Mouse (Mus musculus) MN1 (cell line): ENCODE data around the gene Stx12.
"Not testable (repeated sequence)": the region's sequence is repeated elsewhere in the genome, so short reads cannot be mapped to it uniquely, and the experiment has no call there.

ENCODE experiments used
- DNase-seq: peaks from one replicate; pipeline ENCODE4 v3.0.0-alpha.2; 2016; ENCODE audit warnings: low spot score

Stx12 gene

DNA sequence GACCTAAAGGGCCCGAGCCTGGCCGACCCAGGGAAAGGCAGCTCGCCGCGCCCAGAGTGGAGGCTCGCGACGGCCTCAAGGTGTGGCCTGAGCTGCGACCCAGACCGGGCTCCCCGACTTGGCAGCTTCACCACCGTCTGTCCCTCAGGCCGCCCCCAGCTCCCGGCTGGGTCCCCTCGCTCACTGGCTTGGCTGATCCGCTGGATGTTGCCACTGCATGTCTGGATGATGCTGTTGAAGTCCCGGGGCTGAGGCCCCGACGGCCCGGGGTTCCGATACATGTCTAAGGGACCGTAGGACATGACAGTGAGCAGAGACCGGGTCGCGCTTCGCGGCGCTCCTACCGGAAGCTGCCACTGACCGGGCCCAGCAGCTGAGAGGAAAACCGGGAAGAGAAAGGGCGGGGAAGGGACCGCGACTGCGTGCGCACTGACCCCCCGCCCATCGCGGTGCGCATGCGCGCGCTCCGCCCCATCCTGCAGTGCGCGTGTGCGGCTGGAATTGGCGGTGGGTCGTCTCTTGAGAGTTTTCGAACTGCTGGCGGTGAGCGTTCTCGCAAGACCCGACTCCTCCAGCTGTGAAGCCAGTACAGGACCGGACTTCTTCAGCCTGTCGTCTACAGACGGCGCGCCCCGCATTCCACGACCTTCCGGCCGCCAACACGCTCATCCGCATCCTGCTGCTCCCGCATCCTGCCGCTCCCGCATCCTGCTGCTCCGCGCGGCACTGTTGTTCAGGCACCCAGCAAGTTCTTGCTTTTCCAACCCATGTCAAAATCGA is at the start of gene Stx12:
Gene Stx12 (minus strand): TSS at position 446 of the 780 bp plus-strand sequence.
- DNase-seq: peak; percentile 98

DNA sequence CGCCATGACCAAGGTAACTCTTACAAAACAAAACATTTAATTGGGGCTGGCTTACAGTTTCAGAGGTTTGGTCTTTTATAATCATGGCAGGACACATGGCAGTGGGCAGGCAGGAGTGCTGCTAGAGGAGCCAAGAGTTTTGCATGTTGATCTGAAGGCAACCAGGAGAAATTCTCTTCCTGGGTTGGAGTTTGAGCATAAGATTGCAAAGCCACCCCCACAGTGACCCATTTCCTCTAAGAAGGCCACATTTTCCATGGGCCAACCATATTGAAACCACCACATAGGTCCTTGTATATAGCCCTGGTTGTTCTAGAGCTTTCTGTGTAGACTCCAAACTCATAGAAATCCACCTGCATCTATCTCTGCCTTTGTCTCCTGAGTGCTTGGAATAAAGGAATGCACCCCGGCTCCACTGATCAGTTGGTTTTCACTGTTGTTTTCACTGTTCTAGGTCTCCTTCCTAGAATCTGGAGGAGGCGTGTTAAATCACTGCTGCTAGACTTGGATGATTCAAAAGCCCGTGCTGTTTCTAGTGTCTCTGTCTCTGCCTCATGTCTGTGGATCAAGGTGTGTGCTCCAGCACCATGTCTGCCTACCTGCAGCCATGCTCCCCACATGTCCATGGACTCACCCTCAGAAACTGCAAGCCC is 48.6 kb upstream of the Stx12 start:
- no peak for DNase-seq

DNA sequence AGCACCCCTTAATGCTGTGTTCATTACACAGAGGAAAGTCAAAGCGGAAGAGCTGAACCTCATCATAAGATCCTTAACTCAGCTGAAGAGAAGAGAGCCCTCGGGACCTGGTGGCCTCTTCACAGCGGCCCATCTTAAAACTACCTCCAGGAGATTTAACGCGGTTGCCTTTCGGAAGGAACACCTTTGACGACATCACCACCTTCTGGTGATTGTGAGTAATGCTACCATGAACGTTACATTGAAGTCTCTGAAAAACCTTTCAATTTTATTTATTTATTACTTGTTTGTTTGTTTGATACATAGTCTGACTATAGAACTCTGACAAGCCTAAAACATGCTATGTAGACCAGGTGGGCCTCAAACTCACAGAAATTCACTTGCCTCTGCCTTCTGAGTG is 46.5 kb upstream of the Stx12 start:
- peak; percentile 92 for DNase-seq

DNA sequence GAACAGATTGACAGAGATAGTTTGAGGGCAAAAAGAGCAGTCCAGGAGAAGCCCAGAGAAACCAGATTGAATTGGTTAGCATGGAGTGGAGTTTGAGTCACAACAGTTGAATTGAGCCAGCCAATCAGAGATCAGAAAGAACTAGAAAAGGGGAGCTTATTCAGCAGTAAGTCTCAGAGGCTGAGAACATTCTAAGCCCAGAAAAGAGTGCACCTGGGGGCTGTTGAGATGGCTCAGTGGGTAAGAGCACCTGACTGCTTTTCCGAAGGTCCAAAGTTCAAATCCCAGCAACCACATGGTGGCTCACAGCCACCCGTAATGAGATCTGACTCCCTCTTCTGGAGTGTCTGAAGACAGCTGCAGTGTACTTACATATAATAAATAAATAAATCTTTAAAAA is 42.2 kb upstream of the Stx12 start:
- DNase-seq: not testable (repeated sequence)

DNA sequence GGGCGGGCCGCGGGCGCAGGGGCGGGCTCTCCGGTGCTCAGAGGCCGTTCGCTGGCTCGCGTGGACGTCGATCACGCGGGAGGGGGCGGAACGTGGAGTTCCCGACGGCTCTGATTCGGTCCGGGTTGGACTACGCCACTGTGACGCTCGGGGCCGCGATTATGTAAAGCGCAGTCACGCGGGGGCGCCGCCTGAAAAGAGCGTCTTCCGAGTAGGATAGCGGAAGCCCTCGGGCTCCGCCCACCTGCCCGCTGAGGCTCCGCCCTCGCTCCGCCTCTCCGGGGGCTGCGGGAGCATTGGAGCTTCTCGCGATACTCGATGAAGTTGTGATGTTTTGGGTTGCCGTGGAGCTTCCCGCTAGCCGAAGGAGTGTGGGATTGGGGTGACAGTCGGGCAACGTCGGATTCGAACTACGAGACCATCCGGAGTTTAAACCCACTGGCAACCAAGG is 38.3 kb upstream of the Stx12 start, which contains the start of gene Fam76a:
Gene Fam76a (minus strand): TSS at position 1 of the 451 bp plus-strand sequence.
- DNase-seq: peak; percentile 100

DNA sequence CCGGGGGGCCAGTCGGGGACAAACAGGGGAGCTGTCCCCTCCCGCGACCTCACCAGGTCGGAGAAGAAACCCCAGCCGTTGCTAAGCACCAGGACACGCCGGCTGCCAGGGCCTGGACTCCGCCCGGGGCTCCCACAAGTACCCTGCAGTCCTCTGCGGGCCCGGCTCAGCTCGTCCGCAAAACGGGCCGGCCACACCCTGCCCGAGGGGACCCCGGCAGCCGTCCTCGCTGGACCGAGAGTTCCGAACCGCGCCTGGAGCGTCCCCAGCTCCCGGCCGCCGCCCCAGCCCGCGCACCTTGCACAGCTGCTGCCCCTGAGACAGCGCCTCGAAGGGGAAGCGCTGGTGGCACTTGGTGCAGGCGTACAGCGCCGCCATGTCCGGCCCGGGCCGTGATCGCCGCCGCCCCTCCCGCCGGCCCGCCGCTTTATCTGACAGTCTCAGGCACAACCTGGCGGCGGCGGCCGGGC is 37.8 kb upstream of the Stx12 start:
- no peak for DNase-seq

DNA sequence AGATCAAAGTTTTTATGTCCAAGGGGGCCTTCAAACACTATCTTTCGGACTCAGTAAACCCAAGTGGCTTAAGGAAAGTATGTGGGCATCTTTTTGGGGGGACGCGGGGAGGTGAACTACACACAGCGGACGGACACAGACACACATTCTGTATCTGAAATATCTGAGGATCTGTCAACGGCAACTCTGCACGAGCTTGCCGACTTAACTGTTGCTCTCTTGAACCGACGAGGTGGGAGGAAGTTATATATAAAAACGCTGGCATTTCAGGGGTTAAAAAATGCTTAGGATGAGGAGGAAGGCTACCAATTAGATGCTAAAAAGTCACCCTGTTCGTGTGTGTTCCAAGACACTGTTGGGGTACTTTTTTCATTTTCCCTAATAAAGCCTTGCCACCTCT is 37.2 kb upstream of the Stx12 start:
- peak; percentile 38 for DNase-seq

DNA sequence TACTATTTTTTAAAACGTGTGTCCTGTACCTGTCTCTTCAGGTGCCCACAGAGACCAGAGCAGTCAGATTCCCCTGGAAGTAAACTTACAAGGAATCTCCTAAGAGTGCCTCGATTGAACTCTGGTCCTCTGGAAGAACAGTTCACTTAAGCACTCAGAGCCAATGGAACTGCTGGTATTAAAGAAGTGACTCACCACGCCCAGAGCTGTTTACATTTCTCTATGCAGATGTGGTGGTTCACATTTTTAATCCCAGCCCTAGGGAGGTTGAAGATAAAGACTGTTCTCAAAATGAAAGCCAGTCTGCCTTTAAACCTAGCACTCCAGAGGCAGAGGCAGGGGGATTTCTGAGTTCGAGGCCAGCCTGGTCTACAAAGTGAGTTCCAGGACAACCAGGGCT is 35.9 kb upstream of the Stx12 start:
- DNase-seq: no peak

DNA sequence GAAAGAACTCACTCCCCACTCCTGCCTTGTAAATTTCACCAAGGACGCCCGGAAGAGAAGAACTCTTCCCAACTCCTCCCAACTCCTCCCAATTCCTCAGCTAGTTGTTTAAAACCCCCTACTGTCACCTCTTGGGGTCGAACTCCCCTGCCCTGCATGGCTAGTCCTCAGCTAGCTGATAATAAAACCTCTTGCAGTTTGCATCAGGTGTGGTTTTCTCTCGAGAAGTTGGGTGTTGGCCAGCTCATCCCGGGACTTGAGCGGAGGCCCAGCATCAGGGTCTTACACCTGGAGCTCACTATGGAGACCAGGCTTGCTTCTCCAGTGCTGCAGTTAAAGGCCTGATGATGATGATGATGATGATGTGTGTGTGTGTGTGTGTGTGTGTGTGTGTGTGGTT is 34.2 kb upstream of the Stx12 start:
- not testable (repeated sequence) for DNase-seq

DNA sequence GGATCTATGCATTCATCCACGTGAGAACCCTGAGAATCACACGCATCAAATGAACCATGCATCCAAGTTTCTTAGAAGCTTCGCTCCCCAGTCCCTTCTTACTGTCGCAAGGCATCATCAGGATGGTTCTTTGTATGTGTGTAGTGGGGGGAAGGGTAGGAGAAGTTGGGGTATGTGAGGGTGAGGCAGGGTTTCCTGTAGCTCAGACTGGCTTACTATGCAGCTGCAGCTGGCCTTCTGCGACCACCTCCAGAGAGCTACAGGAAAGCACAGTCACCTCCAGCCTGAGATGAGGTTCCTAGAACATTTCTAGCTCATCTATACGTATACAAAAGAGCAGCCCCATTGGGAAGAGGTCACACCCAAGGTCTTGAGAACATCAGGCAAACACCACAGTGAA is 27.8 kb upstream of the Stx12 start:
- no peak for DNase-seq

DNA sequence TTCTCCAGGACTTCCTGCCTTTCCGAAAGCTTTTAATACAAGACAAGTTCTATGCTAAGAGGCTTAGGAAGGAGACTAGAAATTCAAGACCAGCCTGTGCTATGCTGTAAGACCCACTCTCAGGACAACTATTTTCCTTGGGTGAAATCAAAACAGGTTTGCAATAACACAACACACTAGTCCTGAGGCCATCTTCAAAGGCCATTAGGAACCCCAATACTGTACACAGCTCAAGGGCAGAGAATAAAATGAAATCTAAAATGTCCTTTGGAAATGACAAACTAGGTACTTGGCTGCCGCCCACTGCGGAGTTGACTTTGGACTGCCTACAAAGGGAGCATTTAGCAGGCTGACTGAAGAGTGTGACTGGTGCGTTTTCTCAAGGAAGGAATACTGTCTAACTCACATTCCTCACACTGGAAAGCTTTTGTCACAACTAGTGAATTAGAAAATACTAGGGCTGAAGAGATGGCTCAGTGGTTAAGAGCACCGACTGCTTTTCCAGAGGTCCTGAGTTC is 21.6 kb upstream of the Stx12 start:
- DNase-seq: no peak

DNA sequence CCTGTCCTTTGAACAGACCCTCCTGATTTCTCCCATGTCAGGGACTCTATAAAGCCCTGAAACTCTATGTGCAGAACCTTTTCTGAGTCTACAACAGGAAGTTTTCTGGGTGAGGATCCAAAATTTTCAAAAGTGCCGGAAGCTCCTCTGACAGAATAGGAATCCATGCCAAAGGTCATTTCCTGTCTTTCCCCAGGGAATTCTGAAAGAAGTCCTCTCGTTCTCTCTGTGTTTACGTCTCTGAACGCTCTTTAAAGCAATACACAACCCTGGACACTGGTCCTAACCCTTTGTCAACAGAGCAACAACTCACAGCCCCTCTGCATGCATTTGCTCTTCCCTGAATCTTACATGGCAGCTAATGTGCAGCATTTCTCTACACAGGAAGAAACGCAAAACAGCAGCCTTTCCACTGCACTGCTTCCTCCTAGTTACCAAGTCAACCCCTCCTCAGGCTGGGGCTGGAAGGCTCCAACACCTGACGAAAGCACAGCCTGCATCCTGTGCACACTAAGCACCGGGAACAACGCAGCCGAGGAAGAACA is 20.5 kb upstream of the Stx12 start:
- no peak for DNase-seq

DNA sequence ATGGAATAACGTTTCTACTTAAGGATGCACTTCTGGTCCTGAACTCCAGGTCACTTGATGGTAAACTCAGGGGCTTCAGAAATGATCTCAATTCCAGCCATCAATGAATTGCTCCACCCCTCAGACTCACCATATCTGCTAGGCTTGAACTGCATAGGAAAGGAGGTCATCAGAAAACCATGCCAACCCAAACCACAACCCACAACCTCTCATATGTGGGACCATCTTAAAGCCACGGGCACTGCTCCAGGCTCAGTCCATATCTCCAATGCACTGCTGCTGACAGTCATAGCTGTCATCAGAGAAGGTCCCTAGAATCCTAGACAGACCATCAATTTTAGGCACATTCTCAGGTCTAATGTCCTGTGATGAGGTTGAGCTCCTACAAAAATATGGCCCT is 19.8 kb upstream of the Stx12 start:
- DNase-seq: no peak

DNA sequence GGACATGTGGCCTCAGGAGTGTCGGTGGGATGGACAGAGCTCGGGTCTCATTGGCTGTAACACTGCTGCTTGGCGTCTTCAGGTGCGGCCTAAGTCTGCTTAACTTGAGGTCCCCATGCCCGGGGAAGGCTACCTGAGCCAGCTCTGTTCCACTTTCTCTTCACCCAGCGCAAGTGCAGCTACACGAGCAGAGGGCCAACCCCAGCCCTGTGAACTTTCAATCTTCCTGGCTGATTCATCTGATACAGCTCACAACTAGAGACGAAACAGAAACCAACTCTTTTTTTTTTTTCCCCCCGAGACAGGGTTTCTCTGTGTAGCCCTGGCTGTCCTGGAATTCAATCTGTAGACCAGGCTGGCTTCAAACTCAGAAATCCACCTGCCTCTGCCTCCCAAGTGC is 13.9 kb upstream of the Stx12 start:
- no peak for DNase-seq

DNA sequence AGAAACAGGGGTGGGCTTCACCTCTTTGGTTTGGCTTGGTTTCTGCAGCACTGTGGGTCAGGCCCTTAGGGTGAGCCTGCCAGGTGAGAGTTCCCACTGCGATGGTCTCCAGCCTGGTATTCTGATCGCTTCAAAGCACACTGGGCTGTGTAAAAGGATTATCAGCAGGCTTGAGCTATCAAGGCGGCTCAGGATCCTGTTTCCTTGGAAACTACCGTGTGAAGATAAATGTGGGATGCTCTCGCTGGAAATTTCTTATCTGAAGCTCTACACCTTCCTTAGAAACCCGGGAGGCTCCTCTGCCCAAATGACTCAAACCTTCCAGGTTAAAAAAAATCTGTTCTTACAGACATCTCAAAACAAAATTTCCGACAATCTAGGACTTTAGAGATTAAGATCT is 10.1 kb upstream of the Stx12 start:
- no peak for DNase-seq

DNA sequence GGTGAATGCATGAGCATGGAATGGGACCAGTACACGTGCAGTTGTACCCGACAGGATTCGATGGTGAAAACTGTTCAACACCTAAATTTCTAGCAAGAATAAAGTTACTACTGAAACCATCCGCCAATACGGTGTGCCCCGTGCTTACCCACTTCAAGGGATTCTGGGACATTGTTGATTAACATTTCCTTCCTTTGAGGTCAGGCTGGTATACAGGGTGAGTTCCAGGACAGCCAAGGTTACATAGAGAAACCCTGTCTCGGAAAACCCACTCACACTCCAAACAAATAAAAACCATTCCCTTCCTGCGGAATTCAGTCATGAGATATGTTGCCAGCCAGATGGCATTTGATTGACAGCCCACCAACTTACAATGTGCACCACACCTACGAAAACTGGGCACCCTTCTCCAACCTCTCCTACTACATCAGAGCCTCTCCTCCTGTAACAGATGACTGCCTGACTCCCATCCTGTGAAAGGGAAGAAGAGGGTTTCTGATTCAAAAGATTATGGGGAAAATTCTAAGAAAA is 600 bp upstream of the Stx12 start:
- DNase-seq: peak; percentile 43

DNA sequence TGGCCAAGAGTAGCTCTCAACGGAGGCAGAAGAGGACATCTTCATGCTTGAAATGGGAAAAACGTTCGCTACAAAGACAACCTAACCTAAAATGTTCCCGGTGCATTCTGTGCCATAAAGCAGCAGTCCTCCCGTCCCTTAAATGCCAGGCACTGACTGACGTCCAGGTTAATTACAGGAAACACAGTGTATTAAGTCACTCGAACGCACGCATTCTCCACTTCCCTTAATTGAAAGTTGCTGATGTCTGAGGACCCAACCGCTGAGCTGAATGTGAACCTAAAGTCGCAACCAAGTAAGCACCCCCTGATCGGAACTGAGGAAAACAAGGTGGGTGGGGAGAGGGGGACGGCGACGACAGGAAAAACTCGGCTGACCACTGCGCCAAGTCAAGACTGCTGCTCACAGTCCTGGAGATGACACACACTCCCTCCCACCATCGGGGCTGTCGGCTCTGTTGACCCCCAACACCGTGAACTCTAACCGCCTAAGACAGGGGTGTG is 697 bp downstream of the Stx12 start:
- no peak for DNase-seq

DNA sequence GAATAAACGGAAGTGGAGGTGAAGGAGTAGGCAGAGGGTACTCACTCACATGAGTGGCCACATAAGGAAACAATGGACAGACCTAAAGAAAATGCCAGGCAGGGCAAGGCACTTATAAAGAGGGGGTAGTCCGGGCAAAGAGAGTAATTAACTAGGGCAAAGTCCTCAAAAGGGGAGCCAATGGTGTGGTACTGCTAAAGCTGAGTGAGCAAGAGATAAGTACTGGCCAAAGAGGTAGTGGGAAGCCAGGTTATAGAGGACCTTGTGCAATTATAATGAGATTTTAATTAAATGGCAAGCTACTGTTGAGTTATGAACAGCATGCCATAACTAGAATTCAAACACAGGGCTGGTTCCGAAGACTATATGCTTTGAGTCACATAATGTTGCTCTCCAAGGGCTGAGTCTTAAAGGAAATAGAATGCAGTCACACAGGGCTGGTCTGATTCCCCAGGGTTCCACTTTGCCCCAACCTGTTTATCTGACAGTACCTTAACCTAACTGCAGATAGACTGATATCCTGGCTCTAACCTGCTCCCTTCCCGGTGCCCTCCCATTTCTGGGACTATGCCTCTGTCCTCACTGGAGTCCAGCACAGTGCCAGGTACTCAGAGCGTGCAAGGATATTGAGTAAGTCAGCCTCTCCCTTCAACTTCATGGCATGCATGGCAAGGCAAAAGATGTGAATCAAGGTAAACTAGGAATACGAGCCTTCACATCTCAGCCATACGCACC is 9.8 kb downstream of the Stx12 start:
- no peak for DNase-seq

DNA sequence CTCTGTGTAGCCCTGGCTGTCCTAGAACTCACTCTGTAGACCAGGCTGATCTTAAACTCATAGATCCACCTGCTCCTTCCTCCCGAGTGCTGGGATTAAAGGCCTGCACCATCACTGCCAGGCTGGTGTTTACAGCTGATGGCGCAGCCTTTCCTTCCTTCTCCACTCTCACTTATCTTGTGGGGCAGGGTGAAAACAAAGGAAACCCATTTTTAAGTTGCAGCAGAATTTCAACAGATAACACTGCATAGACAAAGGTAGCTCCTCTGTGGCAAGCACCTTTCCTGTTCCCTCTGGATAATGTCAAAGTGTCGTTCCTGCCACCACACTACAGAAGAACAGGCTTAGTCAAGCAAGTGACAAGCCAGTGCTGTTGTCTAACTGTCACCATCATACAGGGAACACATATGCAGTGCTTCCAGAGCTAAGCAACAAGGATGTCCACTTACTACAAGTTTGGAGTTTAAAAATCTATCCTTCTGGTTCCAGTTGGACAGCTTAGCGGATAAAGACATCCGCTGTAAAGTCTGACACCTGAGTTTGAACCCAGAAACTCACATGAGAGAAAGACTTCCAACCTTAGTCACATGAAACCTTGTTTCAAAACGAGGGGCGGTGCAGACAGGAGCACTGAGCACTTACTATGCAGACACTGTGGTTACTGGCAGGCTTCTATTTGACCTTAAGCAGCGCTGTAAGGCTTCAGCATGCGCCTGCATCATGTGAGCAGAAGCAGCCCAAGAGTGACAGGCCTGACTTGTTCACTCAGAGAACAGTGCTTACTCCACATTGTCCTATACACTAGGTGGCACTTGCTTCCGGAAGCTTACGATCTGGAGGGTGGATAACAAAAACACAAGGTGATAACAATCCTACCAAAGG is 10.6 kb downstream of the Stx12 start:
- DNase-seq: no peak

DNA sequence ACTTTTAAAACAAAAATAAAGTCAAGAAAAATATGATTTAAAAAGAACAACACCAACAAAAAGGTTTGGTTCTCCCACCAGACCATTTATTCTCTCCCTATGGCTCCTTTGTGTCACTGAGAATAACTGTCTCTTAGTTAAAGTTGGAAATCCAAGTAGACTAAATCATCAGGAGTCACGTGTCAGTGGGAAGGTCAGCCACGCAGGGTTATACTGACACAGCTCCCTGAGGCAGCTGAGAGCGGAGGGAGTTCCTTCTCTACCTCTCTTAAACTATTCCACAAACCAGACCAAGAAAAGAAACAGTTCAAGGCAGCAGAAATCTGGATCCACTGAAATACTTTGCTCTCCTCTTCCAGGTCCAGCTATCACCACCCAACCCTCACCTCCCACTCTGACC is 13.2 kb downstream of the Stx12 start:
- DNase-seq: no peak

DNA sequence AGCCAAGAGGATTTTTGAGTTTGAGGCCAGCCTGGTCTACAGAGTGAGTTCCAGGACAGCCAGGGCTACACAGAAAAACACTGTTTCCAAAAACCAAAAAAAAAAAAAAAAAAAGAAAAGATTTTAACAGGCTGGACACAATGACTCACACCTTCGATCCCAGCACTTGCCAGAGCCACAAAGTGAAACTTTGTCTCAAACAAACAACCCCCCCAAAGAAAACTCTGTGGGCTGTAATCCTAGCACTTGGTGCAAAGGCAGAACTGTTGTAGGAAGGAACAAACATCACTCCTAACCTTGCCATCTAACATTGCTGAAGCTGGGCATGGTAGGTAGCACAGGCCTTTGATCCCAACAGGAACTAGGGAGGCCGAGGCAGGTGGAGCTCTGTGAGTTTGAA is 19.5 kb downstream of the Stx12 start:
- DNase-seq: no peak
